Mouse (Mus musculus) megakaryocyte, embryonic 14.5 days (primary cell): Measurements from ENCODE around the gene Cyp26b1. TPM values are rescaled to one million over a fixed set of nuclear protein-coding genes. Genes with fewer than 3 reads are reported as not detected.
A peak's percentile ranks its signal among the peaks of the same experiment; 100 is the strongest.
"Not testable (repeated sequence)": the region's sequence is repeated elsewhere in the genome, so short reads cannot be mapped to it uniquely, and the experiment has no call there.

ENCODE experiments used
- H3K27me3 ChIP-seq: replicated peaks from 2 replicates; pipeline ENCODE3; 2012; ENCODE audit warnings: inconsistent platforms
- H3K36me3 ChIP-seq: replicated peaks from 2 replicates; pipeline ENCODE3; 2012; ENCODE audit warnings: low read length, inconsistent platforms, mixed read lengths
- H3K4me1 ChIP-seq: 2 replicates; pipeline ENCODE4 v1.6.1; 2012; ENCODE audit warnings: inconsistent platforms
- H3K4me3 ChIP-seq: replicated peaks from 2 replicates; pipeline ENCODE3; 2012; ENCODE audit warnings: moderate library complexity, mild to moderate bottlenecking, inconsistent platforms
- H3K9me3 ChIP-seq: 2 replicates; pipeline ENCODE4 v1.6.1; 2012; ENCODE audit warnings: inconsistent platforms
- FLI1 ChIP-seq: IDR thresholded peaks from 2 replicates; pipeline ENCODE4 v1.6.1; 2012; ENCODE audit warnings: low read length, inconsistent platforms, mixed read lengths
- GATA1 ChIP-seq: IDR thresholded peaks from 3 replicates; pipeline ENCODE4 v1.6.1; 2012; ENCODE audit warnings: mixed read lengths, low read length, inconsistent platforms, borderline replicate concordance
- polyA plus RNA-seq: library from polyadenylated mRNA; stranded (reverse); fragments of >175 nt; gene quantifications from 2 replicates; pipeline ENCODE4 v1.2.3, GENCODE M21; 2012; ENCODE audit warnings: low replicate concordance; ENCODE audit not compliant: insufficient read depth

The Cyp26b1 gene
- polyA plus RNA-seq, 1 experiment, result 0.11 TPM

- H3K4me3 ChIP-seq, result no peak overlapping the region
- peaks cover 1% of the 10 kb centered on the region for H3K27me3 ChIP-seq
- no peaks in the 10 kb centered on the region for H3K4me1 ChIP-seq
- TF ChIP-seq FLI1 (no peak), GATA1 (no peak)
- no peaks in the 10 kb centered on the region for H3K36me3 ChIP-seq
- peaks cover 9% of the 10 kb centered on the region for H3K9me3 ChIP-seq
Measured at GRCm38 (mm10) chr6:84616586-84616985, 22.9 kb upstream of the Cyp26b1 start.

- H3K36me3 ChIP-seq, result no peaks in the 10 kb centered on the region
- H3K4me3 ChIP-seq, result no peak overlapping the region
- H3K9me3 ChIP-seq, result peaks cover 9% of the 10 kb centered on the region
- no peaks in the 10 kb centered on the region for H3K4me1 ChIP-seq
- H3K27me3 ChIP-seq, result peaks cover under 1% of the 10 kb centered on the region
- TF ChIP-seq GATA1 (no peak), FLI1 (no peak)
Measured at GRCm38 (mm10) chr6:84613561-84613960, 19.9 kb upstream of the Cyp26b1 start.

- no peaks in the 10 kb centered on the region for H3K36me3 ChIP-seq
- TF ChIP-seq FLI1 (no peak), GATA1 (no peak)
Measured at GRCm38 (mm10) chr6:84601136-84601889, 7.6 kb upstream of the Cyp26b1 start.

GRCm38 (mm10) chr6:84599296-84599695 is 5.6 kb upstream of the Cyp26b1 start:
- not testable (repeated sequence) for H3K4me3 ChIP-seq, H3K36me3 ChIP-seq, H3K4me1 ChIP-seq, H3K9me3 ChIP-seq
- peaks cover 29% of the 10 kb centered on the region for H3K27me3 ChIP-seq

More at GRCm38 (mm10) chr6:84601136-84601889, 7.6 kb upstream of the Cyp26b1 start:
- Histone ChIP-seq H3K4me1 (no peaks in the 10 kb centered on the region), H3K9me3 (no peaks in the 10 kb centered on the region), H3K27me3 (peaks cover 13% of the 10 kb centered on the region), H3K4me3 (no peak overlapping the region)

- H3K9me3 ChIP-seq, result no peaks in the 10 kb centered on the region
- H3K36me3 ChIP-seq, result no peaks in the 10 kb centered on the region
- H3K4me3 ChIP-seq, result no peak overlapping the region
- peaks cover 31% of the 10 kb centered on the region for H3K27me3 ChIP-seq
- no peaks in the 10 kb centered on the region for H3K4me1 ChIP-seq
- TF ChIP-seq GATA1 (no peak), FLI1 (no peak)
Measured at GRCm38 (mm10) chr6:84598725-84599124, 5.0 kb upstream of the Cyp26b1 start.

- no peak for TF ChIP-seq GATA1
- TF ChIP-seq FLI1, result no peak
- Histone ChIP-seq H3K27me3 (peaks cover 66% of the 10 kb centered on the region), H3K4me1 (peaks cover 6% of the 10 kb centered on the region; the same call in 1 of the 2 replicates)
Measured at GRCm38 (mm10) chr6:84594626-84595025, 918 bp upstream of the Cyp26b1 start.

GRCm38 (mm10) chr6:84590961-84591745 is 2.6 kb downstream of the Cyp26b1 start:
- no peak overlapping the region for H3K4me3 ChIP-seq
- no peaks in the 10 kb centered on the region for H3K36me3 ChIP-seq
- H3K27me3 ChIP-seq, result peaks cover 88% of the 10 kb centered on the region
- peaks cover 41% of the 10 kb centered on the region for H3K4me1 ChIP-seq
- no peaks in the 10 kb centered on the region for H3K9me3 ChIP-seq
- TF ChIP-seq FLI1 (no peak), GATA1 (no peak)

More at GRCm38 (mm10) chr6:84594626-84595025, 918 bp upstream of the Cyp26b1 start:
- Histone ChIP-seq H3K9me3 (no peaks in the 10 kb centered on the region), H3K4me3 (no peak overlapping the region), H3K36me3 (no peaks in the 10 kb centered on the region)

GRCm38 (mm10) chr6:84589742-84590686 is 3.7 kb downstream of the Cyp26b1 start:
- peaks cover 52% of the 10 kb centered on the region for H3K4me1 ChIP-seq
- H3K9me3 ChIP-seq, result no peaks in the 10 kb centered on the region
- H3K27me3 ChIP-seq, result peaks cover 92% of the 10 kb centered on the region

GRCm38 (mm10) chr6:84588895-84589652 is 4.6 kb downstream of the Cyp26b1 start:
- Histone ChIP-seq H3K27me3 (peaks cover 94% of the 10 kb centered on the region), H3K4me3 (peak overlapping the region; percentile 89)

More at GRCm38 (mm10) chr6:84589742-84590686, 3.7 kb downstream of the Cyp26b1 start:
- no peak for TF ChIP-seq FLI1
- TF ChIP-seq GATA1, result no peak
- Histone ChIP-seq H3K36me3 (no peaks in the 10 kb centered on the region), H3K4me3 (no peak overlapping the region)

More at GRCm38 (mm10) chr6:84588895-84589652, 4.6 kb downstream of the Cyp26b1 start:
- no peak for TF ChIP-seq GATA1
- TF ChIP-seq FLI1, result no peak
- Histone ChIP-seq H3K4me1 (peaks cover 60% of the 10 kb centered on the region), H3K36me3 (no peaks in the 10 kb centered on the region), H3K9me3 (no peaks in the 10 kb centered on the region)
